11 mouse cellular contexts compared by ENCODE assay signal in genomic region chr3:83783716-83784469, GRCm38 (mm10). TPM values are rescaled to one million over a fixed set of nuclear protein-coding genes. Genes with fewer than 3 reads are reported as not detected.
DNase-seq lines count a peak whose midpoint lies in the region; ATAC-seq and TF ChIP-seq lines count a peak whose summit lies in the region.
"Had no signal": no experiment of that assay in that cellular context is flagged by ENCODE, and none has a peak within 500 bp of the region (broad histone marks: within the 10 kb centered on the region; RNA-seq: fewer than 3 reads in every experiment).

No protein-coding gene starts in this region.

- peak overlapping the region; percentile 65 for H3K9ac ChIP-seq in heart, embryonic 13.5 days
- no peak overlapping the region for H3K9ac ChIP-seq in midbrain, embryonic 12.5 days (replicated peaks)

- H3K4me1 ChIP-seq in heart, embryonic 13.5 days: peaks cover 16% of the 10 kb centered on the region
- H3K4me1 ChIP-seq in testis, adult 2 months (ENCODE audit: control insufficient read depth, insufficient read depth, low read length): peaks cover 2% of the 10 kb centered on the region
- peaks cover 13% of the 10 kb centered on the region for H3K4me1 ChIP-seq in midbrain, embryonic 12.5 days

- peak; percentile 25; the same call in 1 of the 2 replicates for ATAC-seq in heart, embryonic 13.5 days (ENCODE audit: extremely low read depth, insufficient number of reproducible peaks, low FRiP score, low TSS enrichment)
- ATAC-seq in midbrain, embryonic 12.5 days (ENCODE audit: low FRiP score, low read depth): 0 out of 2 replicates have a peak, but pooled peaks have one; percentile 41
- ATAC-seq in activated CD4-positive, CD25-positive, alpha-beta regulatory T cell, adult 4 months: no peak

- no peak for TF ChIP-seq POLR2A in testis, adult 2 months (IDR thresholded peaks at IDR 0.05; ENCODE audit: control insufficient read depth, low read depth, low read length)

- TF ChIP-seq CTCF in testis, adult 2 months (IDR thresholded peaks at IDR 0.05; ENCODE audit: control insufficient read depth, insufficient read depth, insufficient replicate concordance, low read depth, low read length): no peak

- peak overlapping the region; percentile 50 for H3K4me2 ChIP-seq in heart, embryonic 13.5 days
- no peak overlapping the region for H3K4me2 ChIP-seq in midbrain, embryonic 12.5 days (replicated peaks)

- H3K4me3 ChIP-seq in heart, embryonic 13.5 days: no peak overlapping the region; the same call in 1 of the 2 replicates
- peak overlapping the region; percentile 12; the same call in 1 of the 2 replicates for H3K4me3 ChIP-seq in testis, adult 2 months (ENCODE audit: control insufficient read depth, low read depth, low read length)
- no peak overlapping the region for H3K4me3 ChIP-seq in midbrain, embryonic 12.5 days

- peak overlapping the region; percentile 65 for H3K27ac ChIP-seq in heart, embryonic 13.5 days (replicated peaks)
- no peak overlapping the region for H3K27ac ChIP-seq in testis, adult 2 months (ENCODE audit: control insufficient read depth, insufficient read depth, low read depth, low read length)
- no peak overlapping the region for H3K27ac ChIP-seq in midbrain, embryonic 12.5 days (replicated peaks)
- H3K27ac ChIP-seq: macrophage had no signal

- 30% methylated on average over 11 of the region's 11 CpGs for WGBS in heart, embryonic 13.5 days
- 9% methylated on average over 11 of the region's 11 CpGs for WGBS in midbrain, embryonic 12.5 days

- peaks cover 9% of the 10 kb centered on the region for H3K27me3 ChIP-seq in heart, embryonic 13.5 days (replicated peaks)
- H3K27me3 ChIP-seq in testis, adult 2 months (ENCODE audit: control insufficient read depth, insufficient read depth, low read length): no peaks in the 10 kb centered on the region
- H3K27me3 ChIP-seq in midbrain, embryonic 12.5 days: peaks cover 11% of the 10 kb centered on the region
- H3K27me3 ChIP-seq: CH12.LX had no signal

- DNase-seq in heart, adult 9 months (ENCODE audit: low spot score in 2 of 2): no peak
- no peak for DNase-seq in testis, postnatal 14 days (ENCODE audit: low spot score)
- no peak for DNase-seq in thymus, postnatal 0 days (ENCODE audit: low spot score)
- no peak for DNase-seq in layer of hippocampus, postnatal 36 days
- DNase-seq: cerebellum, postnatal 10 days had no signal

- no peaks in the 10 kb centered on the region for H3K36me3 ChIP-seq in heart, embryonic 13.5 days
- no peaks in the 10 kb centered on the region for H3K36me3 ChIP-seq in testis, adult 2 months (ENCODE audit: control insufficient read depth, insufficient read depth, low read length)
- no peaks in the 10 kb centered on the region for H3K36me3 ChIP-seq in midbrain, embryonic 12.5 days

- H3K9me3 ChIP-seq in heart, embryonic 13.5 days: no peaks in the 10 kb centered on the region
- H3K9me3 ChIP-seq in midbrain, embryonic 12.5 days: no peaks in the 10 kb centered on the region

RNA-seq across cellular contexts. Expression of gene Sfrp2, which starts 17.8 kb away (rescaled TPM):
- polyA plus RNA-seq in heart, embryonic 13.5 days (2015; fragmentation: Nextera tagmentation; extraction: Ambion mirVana): 183 and 194 TPM in 2 replicates
- 0.67 and 4.2 TPM in 2 replicates for polyA plus RNA-seq in testis, adult 2 months (2012; rRNA removed)
- polyA plus RNA-seq in midbrain, embryonic 12.5 days (2016; fragmentation: Nextera tagmentation; extraction: Ambion mirVana): 88.5 and 92.4 TPM in 2 replicates
- 3.6 and 6.8 TPM in 2 replicates for polyA plus RNA-seq in thymus, postnatal 0 days (2015; fragmentation: Nextera tagmentation; extraction: Ambion mirVana)
- 10 to 100 TPM in 1 of 2 experiments, 1 to 10 TPM in 1; 4.7 to 10.3 TPM for polyA plus RNA-seq in activated CD4-positive, CD25-positive, alpha-beta regulatory T cell, adult 4 months (2017; shearing (Covaris generic))
- total RNA-seq in layer of hippocampus, postnatal 36 days (2021): 1 to 10 TPM; 1.5 TPM
- polyA plus RNA-seq: macrophage had no signal

RNA-seq across cellular contexts. Expression of gene Tlr2, which starts 57.7 kb away (rescaled TPM):
- polyA plus RNA-seq in heart, embryonic 13.5 days (2015; fragmentation: Nextera tagmentation; extraction: Ambion mirVana): 2.6 and 3.4 TPM in 2 replicates
- polyA plus RNA-seq in testis, adult 2 months (2012; rRNA removed): 0.14 and 0.21 TPM in 2 replicates
- 0.84 and 1.1 TPM in 2 replicates for polyA plus RNA-seq in midbrain, embryonic 12.5 days (2016; fragmentation: Nextera tagmentation; extraction: Ambion mirVana)
- polyA plus RNA-seq in thymus, postnatal 0 days (2015; fragmentation: Nextera tagmentation; extraction: Ambion mirVana): 3.6 and 4.9 TPM in 2 replicates
- polyA plus RNA-seq in activated CD4-positive, CD25-positive, alpha-beta regulatory T cell, adult 4 months (2017; shearing (Covaris generic)): 1 to 10 TPM; 2.1 to 2.6 TPM
- total RNA-seq in layer of hippocampus, postnatal 36 days (2021): under 1 TPM; 0.47 to 0.83 TPM
